Mouse (Mus musculus): ENCODE data around the gene Gm21767. TPM values are rescaled to one million over a fixed set of nuclear protein-coding genes. Genes with fewer than 3 reads are reported as not detected.
"Not testable (repeated sequence)": the region's sequence is repeated elsewhere in the genome, so short reads cannot be mapped to it uniquely, and the experiment has no call there.

Gm21767 gene
- polyA plus RNA-seq (2014; fragmentation: Nextera tagmentation; extraction: Ambion mirVana) = not detected in 2 replicates

DNA sequence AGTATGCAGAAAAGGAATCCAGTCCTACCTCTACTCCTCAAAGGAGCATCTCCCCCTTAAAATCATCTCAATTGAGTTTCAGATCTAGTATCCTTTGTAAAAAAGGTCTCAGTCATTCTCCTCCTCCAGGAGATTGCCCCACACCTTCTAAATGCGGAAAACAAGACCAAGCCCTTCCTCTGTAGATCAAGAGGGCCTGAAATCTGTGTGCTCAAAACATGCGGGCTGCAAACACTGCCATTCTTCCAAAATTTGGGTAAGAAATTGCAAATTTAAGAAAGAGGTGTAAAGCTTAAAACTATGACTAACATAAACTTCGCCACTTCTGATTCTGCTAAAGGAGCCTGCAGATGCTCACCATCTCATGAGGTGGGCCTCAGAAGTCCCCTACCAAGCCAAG, at the start of gene Gm21767:
Gene Gm21767, plus strand, starts transcription at position 301 of the 400 bp plus-strand sequence.
- H3K27me3 ChIP-seq (replicated peaks; ENCODE audit: control insufficient read depth, insufficient read depth, low read length); H3K4me1 ChIP-seq (replicated peaks; ENCODE audit: control insufficient read depth, insufficient read depth, low read length); H3K9ac ChIP-seq (ENCODE audit: low read depth, low read length); H3K36me3 ChIP-seq (ENCODE audit: control insufficient read depth, insufficient read depth, low read length); H3K4me3 ChIP-seq (ENCODE audit: low read depth, low read length); H3K27ac ChIP-seq (ENCODE audit: low read depth, low read length); H3K4me2 ChIP-seq; ATAC-seq (replicated peaks; ENCODE audit: low FRiP score); H3K9me3 ChIP-seq (ENCODE audit: control insufficient read depth, low read length); DNase-seq (ENCODE audit: low spot score): not testable (repeated sequence)
- WGBS = no CpG with 5 or more reads among the region's 3 CpGs

Measured in liver, embryonic 11.5 days (tissue).